Mouse (Mus musculus) small intestine, adult 10 weeks (tissue): ENCODE data around the gene Lce1e. TPM values are rescaled to one million over a fixed set of nuclear protein-coding genes. Genes with fewer than 3 reads are reported as not detected.

Experiments
- polyA plus RNA-seq: library from polyadenylated mRNA; stranded (reverse); fragments of 350-450 nt; fragmentation: Illumina TruSeq; extraction: RNeasy Lipid Tissue Mini Kit (QIAGEN cat#74804); gene quantifications from one replicate; pipeline ENCODE4 v1.2.3, GENCODE M21; 2014; ENCODE audit warnings: low replicate concordance

Lce1e gene
- not detected for polyA plus RNA-seq

GRCm38 (mm10) chr3:92708974-92709373 is at the start of gene Lce1e:
Lce1e (minus strand) TSS chr3:92709074.

GRCm38 (mm10) chr3:92752238-92752637 is 43.4 kb upstream of the Lce1e start, which contains the start of gene Lce1g:
Lce1g (minus strand) TSS chr3:92752338.

GRCm38 (mm10) chr3:92738996-92739395 is 30.1 kb upstream of the Lce1e start, which contains the start of gene Gm38119:
Gm38119 (minus strand) TSS chr3:92739096.

GRCm38 (mm10) chr3:92720250-92720649 is 11.4 kb upstream of the Lce1e start, which contains the start of gene Lce1f:
Lce1f (minus strand) TSS chr3:92720350.

GRCm38 (mm10) chr3:92687110-92687509 is 21.8 kb downstream of the Lce1e start, which contains the start of gene Lce1d:
Lce1d (minus strand) TSS chr3:92687210.

GRCm38 (mm10) chr3:92678947-92679346 is 29.9 kb downstream of the Lce1e start, which contains the start of gene Lce1c:
Lce1c (plus strand) TSS chr3:92679247.

GRCm38 (mm10) chr3:92670215-92670614 is 38.7 kb downstream of the Lce1e start, which contains the start of gene Lce1a2:
Lce1a2 (minus strand) TSS chr3:92670315.

Other genes with a start within 250 kb of the Lce1e start
- 1.4 TPM for gene Sprr1a, start 223.2 kb downstream of the Lce1e start, polyA plus RNA-seq
- not detected for gene Sprr4, start 208.6 kb downstream of the Lce1e start, polyA plus RNA-seq
- not detected for gene 2310046K23Rik, start 174.6 kb downstream of the Lce1e start, polyA plus RNA-seq
- gene Ivl, start 135.3 kb downstream of the Lce1e start, polyA plus RNA-seq = not detected
- 0.93 TPM for gene Smcp, start 120.1 kb downstream of the Lce1e start, polyA plus RNA-seq
- not detected for gene 2210017I01Rik, start 101.6 kb downstream of the Lce1e start, polyA plus RNA-seq
- not detected for gene Lce6a, start 87.4 kb downstream of the Lce1e start, polyA plus RNA-seq
- not detected for gene Lce1a1, start 60.8 kb downstream of the Lce1e start, polyA plus RNA-seq
- not detected for gene Lce1b, start 52.1 kb downstream of the Lce1e start, polyA plus RNA-seq
- not detected for gene Lce1a2, start 38.8 kb downstream of the Lce1e start, polyA plus RNA-seq
- not detected for gene Lce1c, start 29.8 kb downstream of the Lce1e start, polyA plus RNA-seq
- not detected for gene Lce1d, start 21.9 kb downstream of the Lce1e start, polyA plus RNA-seq
- gene Lce1f, start 11.3 kb upstream of the Lce1e start, polyA plus RNA-seq = not detected
- not detected for gene Gm38119, start 30.0 kb upstream of the Lce1e start, polyA plus RNA-seq
- gene Lce1g, start 43.3 kb upstream of the Lce1e start, polyA plus RNA-seq = not detected
- not detected for gene Lce1h, start 56.0 kb upstream of the Lce1e start, polyA plus RNA-seq
- not detected for gene Lce1i, start 69.8 kb upstream of the Lce1e start, polyA plus RNA-seq
- not detected for gene Lce1j, start 81.4 kb upstream of the Lce1e start, polyA plus RNA-seq
- not detected for gene Lce1k, start 98.8 kb upstream of the Lce1e start, polyA plus RNA-seq
- not detected for gene Kprp, start 118.2 kb upstream of the Lce1e start, polyA plus RNA-seq
- not detected for gene Lce1l, start 142.2 kb upstream of the Lce1e start, polyA plus RNA-seq
- not detected for gene 2310050C09Rik, start 161.1 kb upstream of the Lce1e start, polyA plus RNA-seq
- gene Lce3a, start 217.2 kb upstream of the Lce1e start, polyA plus RNA-seq = not detected
- not detected for gene Lce3b, start 223.9 kb upstream of the Lce1e start, polyA plus RNA-seq
- not detected for gene Lce3c, start 235.4 kb upstream of the Lce1e start, polyA plus RNA-seq
- not detected for gene Lce3d, start 248.3 kb upstream of the Lce1e start, polyA plus RNA-seq